Mouse (Mus musculus) myocyte (in vitro differentiated cells): ENCODE measurements at regions not wholly inside any gene's neighbourhood (a gene's known extent, or its start where the extent isn't known, plus 50 kb on each side); places are given as distances from the start of the nearest gene placed in this dataset.

Experiments
- MYOG ChIP-seq, 3 experiments: IDR thresholded peaks; one replicate each; pipeline ENCODE4 v1.6.1; 2011; ENCODE audit warnings: control low read depth in 2 of 3, low read depth in 2 of 3, mild to moderate bottlenecking in 2 of 3; ENCODE audit not compliant: insufficient read length in 2 of 3, control insufficient read depth in 1 of 3, insufficient read depth in 1 of 3
- POLR2A ChIP-seq: IDR thresholded peaks from one replicate; pipeline ENCODE4 v1.6.1; 2011; ENCODE audit warnings: low read depth, mild to moderate bottlenecking, control low read depth, moderate library complexity; ENCODE audit not compliant: insufficient read length
- TCF12 ChIP-seq: IDR thresholded peaks from one replicate; pipeline ENCODE4 v1.6.1; 2011; ENCODE audit warnings: mild to moderate bottlenecking, control low read depth; ENCODE audit not compliant: poor library complexity, insufficient read depth, severe bottlenecking

DNA sequence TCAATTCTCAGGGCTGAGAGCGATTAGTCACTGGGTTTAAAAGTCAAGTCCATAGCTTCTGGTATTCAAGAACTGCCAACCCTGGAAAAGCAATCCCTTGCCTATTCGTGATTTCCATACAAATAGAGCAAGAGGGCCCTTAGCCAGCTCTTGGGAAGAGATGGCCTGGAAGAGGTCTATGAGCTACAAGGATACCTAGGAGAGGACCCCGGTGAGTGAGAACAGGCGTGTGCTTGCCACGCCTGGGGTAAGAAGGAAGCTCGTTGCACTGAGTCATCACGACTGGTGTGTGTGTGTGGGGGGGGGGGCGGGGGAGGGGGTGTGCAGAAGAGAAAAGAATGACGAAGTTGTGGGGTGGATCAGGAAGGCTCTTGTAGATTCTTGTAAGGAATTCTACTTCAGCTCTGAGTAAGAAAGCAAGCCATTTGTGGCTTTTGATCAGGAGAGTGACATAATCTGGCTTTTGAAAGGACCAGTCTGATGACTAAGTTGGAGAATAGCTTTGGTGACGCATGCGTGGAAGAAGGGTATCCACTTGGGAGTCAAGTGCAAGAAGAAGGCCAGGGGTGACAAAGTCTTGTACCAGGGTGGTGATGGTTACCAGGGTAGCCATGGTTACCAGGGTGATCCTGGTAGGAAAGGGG is 113.7 kb downstream of the Phlda1 start:
- TF ChIP-seq MYOG (IDR thresholded peaks at IDR 0.05; ENCODE audit: control insufficient read depth in 1 of 3, insufficient read depth in 1 of 3, insufficient read length in 2 of 3, low read depth in 2 of 3): no peak
- no peak for TF ChIP-seq TCF12
- TF ChIP-seq POLR2A: no peak
